In the genomic region with DNA sequence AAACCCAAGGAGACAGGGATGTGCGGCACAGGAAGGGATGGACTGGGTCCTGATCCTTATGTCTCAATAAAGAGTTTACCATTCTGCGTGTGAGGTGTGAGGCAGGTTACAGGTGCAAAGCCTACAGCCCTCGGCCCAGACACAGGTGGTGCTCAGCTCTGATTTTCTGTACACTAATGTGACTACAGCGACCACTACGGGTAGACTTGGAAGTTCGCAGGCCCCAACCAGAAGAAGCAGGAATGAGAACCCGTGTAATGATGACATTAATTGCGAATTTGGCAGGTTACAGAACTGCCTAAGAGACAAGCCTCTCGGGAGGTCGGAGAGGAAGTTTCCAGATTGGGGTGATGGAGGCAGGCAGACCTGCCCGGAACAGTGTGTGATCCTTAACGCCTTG, we compare ENCODE assay signal across 21 mouse cellular contexts. TPM values are rescaled to one million over a fixed set of nuclear protein-coding genes. Genes with fewer than 3 reads are reported as not detected.
A peak's percentile ranks its signal among the peaks of the same experiment; 100 is the strongest.
DNase-seq lines count a peak whose midpoint lies in the region; ATAC-seq and TF ChIP-seq lines count a peak whose summit lies in the region.
"Had no signal": no experiment of that assay in that cellular context is flagged by ENCODE, and none has a peak within 500 bp of the region (broad histone marks: within the 10 kb centered on the region; RNA-seq: fewer than 3 reads in every experiment).

No protein-coding gene starts in this region.

- TF ChIP-seq POLR2A in brain, embryonic 14.5 days (IDR thresholded peaks at IDR 0.05; ENCODE audit: borderline replicate concordance, extremely low read depth, insufficient read depth, insufficient read length, poor library complexity, severe bottlenecking) = no peak

- ATAC-seq in erythroblast, adult 5-6 weeks (replicated peaks; ENCODE audit: low FRiP score, poor library complexity, severe bottlenecking) = no peak

- no peaks in the 10 kb centered on the region for H3K9me3 ChIP-seq in E14TG2a.4 (ENCODE audit: low read length)
- H3K9me3 ChIP-seq: embryonic facial prominence, embryonic 12.5 days; forebrain, embryonic 12.5 days; hindbrain, embryonic 10.5 days; limb, embryonic 10.5 days; megakaryocyte, embryonic 14.5 days; neural tube, embryonic 15.5 days had no signal

- no peak overlapping the region for H3K4me3 ChIP-seq in layer of hippocampus, adult 2 months
- no peak overlapping the region for H3K4me3 ChIP-seq in E14TG2a.4 (replicated peaks; ENCODE audit: low read length)
- H3K4me3 ChIP-seq: embryonic facial prominence, embryonic 12.5 days; erythroblast, embryonic 14.5 days; forebrain, embryonic 12.5 days; hindbrain, embryonic 10.5 days; limb, embryonic 10.5 days; neural tube, embryonic 15.5 days had no signal

- DNase-seq in cerebellum, postnatal 10 days = peak; percentile 32 to 34
- no peak for DNase-seq in cerebellum, adult 8-10 months
- DNase-seq in layer of hippocampus, adult 2 months (ENCODE audit: low spot score in 2 of 2) = no peak
- no peak for DNase-seq in layer of hippocampus, adult 11-12 months (ENCODE audit: low spot score)
- DNase-seq in brain, embryonic 14.5 days (ENCODE audit: low read depth) = no peak
- DNase-seq in right cerebral cortex, postnatal 10 days (ENCODE audit: low spot score in 2 of 2) = no peak
- DNase-seq: adrenal gland, postnatal 14 days; kidney, adult 18-20 months; lung, postnatal 14 days had no signal

- no peaks in the 10 kb centered on the region for H3K36me3 ChIP-seq in E14TG2a.4 (ENCODE audit: insufficient read depth, low read length)
- H3K36me3 ChIP-seq: embryonic facial prominence, embryonic 12.5 days; forebrain, embryonic 12.5 days; hindbrain, embryonic 10.5 days; limb, embryonic 10.5 days had no signal

- 0 out of 2 replicates have a peak, but pooled peaks cover under 1% of the 10 kb centered on the region for H3K27me3 ChIP-seq in E14TG2a.4 (ENCODE audit: insufficient read depth, low read length)
- H3K27me3 ChIP-seq: embryonic facial prominence, embryonic 12.5 days; forebrain, embryonic 12.5 days; neural tube, embryonic 15.5 days had no signal

- peaks cover 25% of the 10 kb centered on the region for H3K4me1 ChIP-seq in E14TG2a.4 (replicated peaks; ENCODE audit: low read depth, low read length)

- H3K27ac ChIP-seq in layer of hippocampus, adult 2 months = no peak overlapping the region
- H3K27ac ChIP-seq: embryonic facial prominence, embryonic 12.5 days; forebrain, embryonic 12.5 days; hindbrain, embryonic 10.5 days; limb, embryonic 10.5 days; neural tube, embryonic 15.5 days had no signal

- peak; percentile 52 for TF ChIP-seq CTCF in layer of hippocampus, adult 2 months (conservative IDR thresholded peaks at IDR 0.05)
- TF ChIP-seq CTCF in E14TG2a.4 (conservative IDR thresholded peaks at IDR 0.05; ENCODE audit: low read length) = peak; percentile 19; the same call in 1 of the 2 replicates
- peak; percentile 36; the same call in 1 of the 2 replicates for TF ChIP-seq CTCF in brain, embryonic 14.5 days (IDR thresholded peaks at IDR 0.05; ENCODE audit: borderline replicate concordance, extremely low read depth, insufficient read depth, insufficient read length)

RNA-seq across cellular contexts. Expression of a gene that starts 32.0 kb away (rescaled TPM):
- 10 to 100 TPM; 66.8 to 69.1 TPM for total RNA-seq in layer of hippocampus, adult 2 months (2021)
- polyA plus RNA-seq in brain, embryonic 14.5 days (2012; rRNA removed) = 11.8 and 13.7 TPM in 2 replicates
- total RNA-seq in erythroblast, adult 5-6 weeks (2015; ENCODE audit: low replicate concordance) = not detected in 2 replicates
- total RNA-seq in erythroblast, adult 5-6 weeks (2017; ENCODE audit: low replicate concordance) = not detected in 2 replicates
- total RNA-seq: granulocyte monocyte progenitor cell, adult 5-6 weeks; liver, adult 2 months; MEL had no signal
- polyA plus RNA-seq: limb, embryonic 10.5 days had no signal

RNA-seq across cellular contexts. Expression of a gene that starts 44.1 kb away (rescaled TPM):
- total RNA-seq in layer of hippocampus, adult 2 months (2021) = 1 to 10 TPM; 1.5 to 1.7 TPM
- 0.49 and 0.82 TPM in 2 replicates for polyA plus RNA-seq in brain, embryonic 14.5 days (2012; rRNA removed)
- total RNA-seq in erythroblast, adult 5-6 weeks (2015; ENCODE audit: low replicate concordance) = not detected in 2 replicates
- not detected in 2 replicates for total RNA-seq in erythroblast, adult 5-6 weeks (2017; ENCODE audit: low replicate concordance)
- total RNA-seq: granulocyte monocyte progenitor cell, adult 5-6 weeks; MEL had no signal
- polyA plus RNA-seq: erythroblast, embryonic 14.5 days had no signal

Comparison
In these comparisons a context has a peak if more than half of its experiments do, and no peak if none do; other contexts are left out.
1. DNase-seq: peak in cerebellum, postnatal 10 days (2 of 2); none in cerebellum, adult 8-10 months (single experiment), layer of hippocampus, adult 2 months (0 of 2), layer of hippocampus, adult 11-12 months (single experiment), brain, embryonic 14.5 days (single experiment) and right cerebral cortex, postnatal 10 days (0 of 2).
2. RNA of a gene that starts 32.0 kb away (total RNA-seq): 66.8 to 69.1 TPM in layer of hippocampus, adult 2 months; not detected in erythroblast, adult 5-6 weeks; every median in the first group is over 10 times any median in the second.
3. Peak in every context shown above with its lines, with median percentiles within 50 percentile points of each other: CTCF ChIP-seq.